Mouse (Mus musculus) forebrain, embryonic 11.5 days (tissue): ENCODE results near the gene Osbpl11. TPM values are rescaled to one million over a fixed set of nuclear protein-coding genes. Genes with fewer than 3 reads are reported as not detected.
"Not testable (repeated sequence)": the region's sequence is repeated elsewhere in the genome, so short reads cannot be mapped to it uniquely, and the experiment has no call there.

Experiments used
- ATAC-seq: fragments of 200-750 bp; cut with Nextera tagmentation; replicated peaks from 2 replicates; pipeline ENCODE4 v1.8.0; 2017; ENCODE audit warnings: moderate TSS enrichment; ENCODE audit not compliant: low FRiP score
- DNase-seq: peaks from one replicate; pipeline ENCODE4 v3.0.0-alpha.2; 2017; ENCODE audit warnings: low spot score
- H3K27ac ChIP-seq: fragments of 300-500 bp; sonication (generic); 2 replicates; pipeline ENCODE4 v1.5.1; 2014; ENCODE audit warnings: low read depth, low read length
- H3K27me3 ChIP-seq: fragments of 300-500 bp; sonication (generic); 2 replicates; pipeline ENCODE4 v1.6.1; 2014; ENCODE audit warnings: mild to moderate bottlenecking, low read length, mixed read lengths; ENCODE audit not compliant: control insufficient read depth, insufficient read depth
- H3K36me3 ChIP-seq: fragments of 300-500 bp; sonication (generic); 2 replicates; pipeline ENCODE4 v1.6.1; 2014; ENCODE audit warnings: mild to moderate bottlenecking, low read length, moderate library complexity, mixed read lengths; ENCODE audit not compliant: control insufficient read depth, insufficient read depth
- H3K4me1 ChIP-seq: fragments of 300-500 bp; sonication (generic); replicated peaks from 2 replicates; pipeline ENCODE4 v1.6.1; 2014; ENCODE audit warnings: low read length, mixed read lengths; ENCODE audit not compliant: control insufficient read depth, insufficient read depth
- H3K4me2 ChIP-seq: fragments of 300-500 bp; sonication (generic); 2 replicates; pipeline ENCODE4 v1.6.1; 2014; ENCODE audit warnings: low read depth, mild to moderate bottlenecking, low read length, moderate library complexity, mixed read lengths; ENCODE audit not compliant: severe bottlenecking
- H3K4me3 ChIP-seq: fragments of 300-500 bp; sonication (generic); 2 replicates; pipeline ENCODE4 v1.5.1; 2014; ENCODE audit warnings: low read depth, low read length
- H3K9ac ChIP-seq: fragments of 300-500 bp; sonication (generic); 2 replicates; pipeline ENCODE4 v1.6.1; 2014; ENCODE audit warnings: low read length
- H3K9me3 ChIP-seq: fragments of 300-500 bp; sonication (generic); 2 replicates; pipeline ENCODE4 v1.6.1; 2016; ENCODE audit warnings: low read length, mixed read lengths; ENCODE audit not compliant: control insufficient read depth
- WGBS: fragments of 180-500 bp; shearing (Covaris S2); extraction: QIAGEN DNeasy Blood & Tissue Kit; methylation state at CpG from one replicate; pipeline ENCODE4 v1.1.7; 2014; 5-methylcytosine and 5-hydroxymethylcytosine counted together
- polyA plus RNA-seq: library from polyadenylated mRNA; unstranded; fragments of >200 nt; fragmentation: Nextera tagmentation; extraction: Ambion mirVana; gene quantifications from 2 replicates; pipeline ENCODE4 v1.2.1, GENCODE M21; 2014

The Osbpl11 gene
- polyA plus RNA-seq, 1 experiment from 2014 or later, result 26.2 TPM

- Histone ChIP-seq H3K4me1 (no peaks in the 10 kb centered on the region), H3K9me3 (no peaks in the 10 kb centered on the region), H3K4me2 (no peak overlapping the region), H3K4me3 (no peak overlapping the region), H3K27ac (no peak overlapping the region), H3K36me3 (peaks cover under 1% of the 10 kb centered on the region; the same call in 1 of the 2 replicates), H3K9ac (no peak overlapping the region), H3K27me3 (no peaks in the 10 kb centered on the region)
- ATAC-seq (no peak), DNase-seq (no peak)
- 68% methylated on average over 4 of the region's 5 CpGs for WGBS
These were observed 10.9 kb downstream of the Osbpl11 start for GRCm38 (mm10) chr16:33195686-33196313.

- Histone ChIP-seq H3K4me1 (no peaks in the 10 kb centered on the region), H3K4me3 (no peak overlapping the region), H3K36me3 (peaks cover 8% of the 10 kb centered on the region; the same call in 1 of the 2 replicates), H3K27ac (no peak overlapping the region), H3K27me3 (no peaks in the 10 kb centered on the region), H3K9ac (no peak overlapping the region), H3K9me3 (no peaks in the 10 kb centered on the region), H3K4me2 (no peak overlapping the region)
- DNase-seq (no peak), ATAC-seq (no peak)
- 93% methylated on average over 6 of the region's 6 CpGs for WGBS
These were observed 11.7 kb downstream of the Osbpl11 start for GRCm38 (mm10) chr16:33196578-33196977.

- DNase-seq (no peak), ATAC-seq (no peak)
- peaks cover 8% of the 10 kb centered on the region; the same call in 1 of the 2 replicates for H3K36me3 ChIP-seq
- H3K27me3 ChIP-seq, result no peaks in the 10 kb centered on the region
- no peak overlapping the region for H3K4me2 ChIP-seq
- no peak overlapping the region for H3K27ac ChIP-seq
- no peaks in the 10 kb centered on the region for H3K9me3 ChIP-seq
- 92% methylated on average over 8 of the region's 8 CpGs for WGBS
- H3K4me3 ChIP-seq, result no peak overlapping the region
- H3K9ac ChIP-seq, result no peak overlapping the region
- no peaks in the 10 kb centered on the region for H3K4me1 ChIP-seq
These were observed 15.7 kb downstream of the Osbpl11 start for GRCm38 (mm10) chr16:33200589-33200988.

DNA sequence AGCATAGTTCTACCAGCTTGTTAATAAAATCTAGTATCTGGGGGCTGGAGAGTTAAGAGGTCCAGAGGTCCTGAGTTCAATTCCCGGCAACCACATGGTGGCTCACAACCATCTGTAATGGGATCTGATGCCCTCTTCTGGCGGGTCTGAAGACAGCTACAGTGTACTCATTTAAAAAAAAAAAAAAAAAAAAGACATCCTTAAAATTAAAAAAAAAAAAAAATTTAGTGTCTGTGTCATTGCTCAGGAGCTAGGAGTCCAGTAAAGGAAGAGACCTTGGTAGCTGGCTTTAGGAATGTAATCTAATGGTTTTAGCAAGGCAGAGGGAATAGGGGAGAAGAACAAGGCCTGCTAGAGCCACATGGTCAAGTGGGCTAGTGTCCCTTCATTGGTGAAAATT, 25.9 kb downstream of the Osbpl11 start:
- no peak overlapping the region for H3K4me3 ChIP-seq
- no peaks in the 10 kb centered on the region for H3K9me3 ChIP-seq
- H3K4me2 ChIP-seq, result no peak overlapping the region
- DNase-seq, result no peak
- ATAC-seq, result no peak
- H3K27ac ChIP-seq, result no peak overlapping the region
- H3K36me3 ChIP-seq, result peaks cover 9% of the 10 kb centered on the region; the same call in 1 of the 2 replicates
- no peaks in the 10 kb centered on the region for H3K27me3 ChIP-seq
- no peak overlapping the region for H3K9ac ChIP-seq
- 0 out of 2 replicates have a peak, but pooled peaks cover 2% of the 10 kb centered on the region for H3K4me1 ChIP-seq
- WGBS, result 71% methylated on average over 2 of the region's 2 CpGs

DNA sequence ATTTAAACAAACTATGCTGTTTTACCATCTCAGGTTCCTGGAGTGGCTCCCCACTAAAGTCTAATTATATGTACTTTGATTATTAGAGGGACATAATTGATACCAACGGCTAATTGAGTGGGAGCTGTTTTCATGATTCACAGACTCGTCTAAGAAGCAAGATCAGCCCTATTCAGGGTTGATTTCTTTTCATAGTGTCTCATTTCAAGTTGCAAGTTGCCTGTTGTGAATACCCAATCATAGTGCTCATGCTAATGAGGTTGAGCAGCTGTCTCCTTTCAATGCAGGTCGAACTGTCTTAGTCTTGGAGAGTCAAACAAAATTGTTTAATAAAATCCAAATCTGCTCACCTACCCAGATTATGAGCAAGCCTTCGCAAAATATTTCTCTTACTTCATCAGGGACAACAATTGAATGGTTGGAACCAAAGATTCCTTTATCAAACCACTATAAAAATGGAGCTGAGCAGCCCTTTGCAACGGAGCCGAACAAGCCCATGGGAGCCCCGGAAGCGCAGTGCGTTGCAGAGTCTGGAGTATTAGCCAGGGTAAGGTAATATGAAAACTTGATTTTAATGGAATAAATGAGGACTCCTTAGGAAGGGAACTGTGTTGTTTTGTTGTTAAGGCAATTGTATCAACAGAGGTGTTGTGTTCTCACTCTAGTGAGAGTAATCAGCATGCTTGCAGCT, 31.6 kb downstream of the Osbpl11 start:
- Histone ChIP-seq H3K4me2 (no peak overlapping the region; the same call in 1 of the 2 replicates), H3K9me3 (no peaks in the 10 kb centered on the region), H3K4me1 (0 out of 2 replicates have a peak, but pooled peaks cover 3% of the 10 kb centered on the region), H3K27ac (no peak overlapping the region), H3K27me3 (no peaks in the 10 kb centered on the region), H3K36me3 (no peaks in the 10 kb centered on the region; the same call in 1 of the 2 replicates), H3K4me3 (no peak overlapping the region), H3K9ac (no peak overlapping the region)
- DNase-seq (no peak), ATAC-seq (no peak; the same call in 1 of the 2 replicates)
- 52% methylated on average over 9 of the region's 9 CpGs for WGBS

DNA sequence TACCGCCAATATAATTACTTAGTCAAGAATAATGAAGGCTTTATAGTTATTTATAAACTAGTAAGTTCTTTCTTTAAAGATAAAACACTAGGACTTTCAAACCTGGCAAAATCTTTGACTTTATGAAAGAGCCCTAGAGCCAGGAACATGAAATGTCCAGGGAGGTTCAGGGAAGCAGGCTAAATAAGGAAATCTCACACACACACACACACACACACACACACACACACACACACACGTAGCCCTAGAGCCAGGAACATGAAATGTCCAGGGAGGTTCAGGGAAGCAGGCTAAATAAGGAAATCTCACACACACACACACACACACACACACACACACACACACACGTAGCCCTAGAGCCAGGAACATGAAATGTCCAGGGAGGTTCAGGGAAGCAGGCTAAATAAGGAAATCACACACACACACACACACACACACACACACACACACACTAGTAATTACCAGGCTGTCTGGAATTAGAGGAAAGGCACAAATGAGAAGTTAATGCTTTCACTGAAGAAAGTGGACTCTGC, 32.7 kb downstream of the Osbpl11 start:
- not testable (repeated sequence) for H3K4me1 ChIP-seq, H3K4me2 ChIP-seq, ATAC-seq, DNase-seq, H3K9ac ChIP-seq, H3K27ac ChIP-seq, H3K9me3 ChIP-seq, H3K36me3 ChIP-seq, H3K4me3 ChIP-seq, H3K27me3 ChIP-seq
- WGBS, result 69% methylated on average over 3 of the region's 3 CpGs

- peak; percentile 25 for DNase-seq
- Histone ChIP-seq H3K4me2 (no peak overlapping the region), H3K27me3 (no peaks in the 10 kb centered on the region), H3K4me3 (no peak overlapping the region), H3K27ac (no peak overlapping the region), H3K9me3 (no peaks in the 10 kb centered on the region), H3K9ac (no peak overlapping the region), H3K36me3 (peaks cover 5% of the 10 kb centered on the region), H3K4me1 (no peaks in the 10 kb centered on the region)
- 91% methylated on average over 3 of the region's 3 CpGs for WGBS
- ATAC-seq, result no peak
These were observed 37.6 kb downstream of the Osbpl11 start for GRCm38 (mm10) chr16:33222482-33222881.

DNA sequence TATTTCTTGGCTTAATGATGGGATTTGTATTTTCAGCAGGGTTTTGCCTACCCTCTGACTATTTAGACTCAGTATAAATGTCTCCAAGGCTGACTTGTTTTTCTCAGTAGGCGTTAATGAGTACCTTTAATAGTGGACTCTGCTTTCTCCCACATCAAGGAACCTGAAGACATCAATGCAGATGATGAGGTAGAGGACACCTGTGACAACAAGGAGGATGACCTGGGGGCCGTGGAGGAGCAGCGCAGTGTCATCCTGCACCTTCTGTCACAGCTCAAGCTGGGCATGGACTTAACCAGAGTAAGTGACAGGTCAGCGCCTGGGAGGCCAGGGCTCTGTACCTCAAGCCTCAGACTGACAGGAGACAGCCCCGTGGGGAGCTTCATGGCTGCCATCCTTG, 39.5 kb downstream of the Osbpl11 start:
- Histone ChIP-seq H3K4me1 (no peaks in the 10 kb centered on the region), H3K9me3 (no peaks in the 10 kb centered on the region), H3K27me3 (no peaks in the 10 kb centered on the region), H3K27ac (no peak overlapping the region), H3K4me3 (no peak overlapping the region), H3K9ac (no peak overlapping the region), H3K4me2 (no peak overlapping the region), H3K36me3 (peaks cover 5% of the 10 kb centered on the region)
- 90% methylated on average over 5 of the region's 5 CpGs for WGBS
- DNase-seq, result peak; percentile 43
- ATAC-seq, result no peak
